In the genomic region with DNA sequence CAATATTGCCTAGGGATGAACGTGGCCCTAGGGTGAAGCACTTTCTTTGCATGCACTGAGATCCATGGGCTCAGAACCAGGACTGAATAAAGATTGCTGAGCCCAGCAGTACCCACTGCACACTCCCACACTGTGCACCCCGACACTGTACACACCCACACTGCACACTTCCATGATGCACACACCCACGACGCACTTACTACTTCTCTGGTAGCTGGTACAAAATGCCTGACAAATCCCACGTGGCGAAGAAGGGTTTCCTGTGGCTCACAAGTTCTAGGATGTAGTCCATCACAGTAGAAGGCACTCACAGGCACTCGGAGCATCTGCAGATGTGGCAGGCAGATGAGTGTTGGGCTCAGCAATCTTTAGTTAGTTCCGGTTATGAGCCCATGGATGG, we compare ENCODE assay signal across 14 mouse cellular contexts. TPM values are rescaled to one million over a fixed set of nuclear protein-coding genes. Genes with fewer than 3 reads are reported as not detected.
"Had no signal": no experiment of that assay in that cellular context is flagged by ENCODE, and none has a peak within 500 bp of the region (broad histone marks: within the 10 kb centered on the region; RNA-seq: fewer than 3 reads in every experiment).

No protein-coding gene starts in this region.

- DNase-seq: gastrocnemius, adult 2 months; gastrocnemius, postnatal 10 days; gastrocnemius, postnatal 25 days; heart, adult 18-20 months; heart, postnatal 10 days; heart, postnatal 4 days; kidney, adult 18-20 months; kidney, adult 8-10 months; kidney, postnatal 10 days; kidney, postnatal 25 days; kidney, postnatal 4 days; left cerebral cortex, postnatal 4 days had no signal

RNA-seq across cellular contexts. Expression of gene Ncan, which starts 4.3 kb away (rescaled TPM):
- total RNA-seq: gastrocnemius, adult 2 months; granulocyte monocyte progenitor cell, adult 5-6 weeks; liver, adult 2 months had no signal

RNA-seq across cellular contexts. Expression of gene Mef2b, which starts 14.5 kb away (rescaled TPM):
- total RNA-seq: granulocyte monocyte progenitor cell, adult 5-6 weeks had no signal
